Mouse (Mus musculus) v-Abl transformed pro-B cells (cell line): ENCODE measurements around the gene Ank.

Source experiments
- in situ Hi-C, 2 experiments: fragments of 400-800 bp; cut with MboI; formaldehyde crosslinking; loops; one replicate each; pipeline ENCODE4 v1.15.1; 2025; ENCODE audit not compliant: unreplicated experiment in 2 of 2

The Ank gene

GRCm38 (mm10) chr15:27592620-27593320 is 126.3 kb downstream of the Ank start:
- in situ Hi-C loops: no loop called here

GRCm38 (mm10) chr15:27593717-27594116 is 127.2 kb downstream of the Ank start:
- in situ Hi-C loops: no loop called here

- in situ Hi-C loops: no loop called here
Measured at GRCm38 (mm10) chr15:27594973-27595372, 128.5 kb downstream of the Ank start.

GRCm38 (mm10) chr15:27595560-27595959 is 129.1 kb downstream of the Ank start:
- in situ Hi-C loops: no loop called here

- in situ Hi-C loops: no loop called here
Measured at GRCm38 (mm10) chr15:27596463-27597140, 130.1 kb downstream of the Ank start.

GRCm38 (mm10) chr15:27597516-27597915 is 131.0 kb downstream of the Ank start:
- in situ Hi-C loops: no loop called here

GRCm38 (mm10) chr15:27598786-27599385 is 132.4 kb downstream of the Ank start:
- in situ Hi-C loops: no loop called here

- in situ Hi-C loops: loop anchor here (10.0 to 25.0 kb wide), 2 partner anchors 1963 to 1976 kb away; partner anchors contain the start of gene Myo10 (in 1 of the 2)
Measured at GRCm38 (mm10) chr15:27600524-27600923, 134.0 kb downstream of the Ank start.

- in situ Hi-C loops: loop anchor here (10.0 to 25.0 kb wide), 2 partner anchors 1967 to 1980 kb away; partner anchors contain the start of gene Myo10 (in 1 of the 2)
Measured at GRCm38 (mm10) chr15:27604558-27604957, 138.1 kb downstream of the Ank start.

- in situ Hi-C loops: loop anchor here (10.0 to 25.0 kb wide), 2 partner anchors 1968 to 1980 kb away; partner anchors contain the start of gene Myo10 (in 1 of the 2)
Measured at GRCm38 (mm10) chr15:27605252-27605651, 138.8 kb downstream of the Ank start.

GRCm38 (mm10) chr15:27609554-27609953 is 143.1 kb downstream of the Ank start:
- in situ Hi-C loops: loop anchor here (10.0 to 25.0 kb wide), 2 partner anchors 1972 to 1985 kb away; partner anchors contain the start of gene Myo10 (in 1 of the 2)

GRCm38 (mm10) chr15:27612533-27613221 is 146.2 kb downstream of the Ank start:
- in situ Hi-C loops: loop anchor here in 1 of 2 experiments (5.0 to 25.0 kb wide), 2 partner anchors 290 to 1975 kb away; no protein-coding TSS in a partner anchor

- in situ Hi-C loops: loop anchor here in 1 of 2 experiments (5.0 to 25.0 kb wide), 2 partner anchors 291 to 1976 kb away; no protein-coding TSS in a partner anchor
Measured at GRCm38 (mm10) chr15:27613255-27613654, 146.8 kb downstream of the Ank start.

GRCm38 (mm10) chr15:27616159-27616558 is 149.7 kb downstream of the Ank start:
- in situ Hi-C loops: loop anchor here (5.0 to 25.0 kb wide), 2 partner anchors 34 to 1979 kb away; no protein-coding TSS in a partner anchor

GRCm38 (mm10) chr15:27617227-27617626 is 150.8 kb downstream of the Ank start:
- in situ Hi-C loops: loop anchor here (5.0 to 25.0 kb wide), 2 partner anchors 35 to 1980 kb away; no protein-coding TSS in a partner anchor

GRCm38 (mm10) chr15:27618778-27619533 is 152.5 kb downstream of the Ank start:
- in situ Hi-C loops: loop anchor here (5.0 to 25.0 kb wide), 2 partner anchors 37 to 1982 kb away; no protein-coding TSS in a partner anchor

- in situ Hi-C loops: loop anchor here (5.0 to 25.0 kb wide), 3 partner anchors 32 to 1982 kb away; no protein-coding TSS in a partner anchor
Measured at GRCm38 (mm10) chr15:27619683-27620082, 153.2 kb downstream of the Ank start.

GRCm38 (mm10) chr15:27620475-27621185 is 154.2 kb downstream of the Ank start:
- in situ Hi-C loops: loop anchor here in 1 of 2 experiments (5.0 to 25.0 kb wide), 2 partner anchors 33 to 1983 kb away; no protein-coding TSS in a partner anchor
